Mouse (Mus musculus): ENCODE data around the gene Aurkaip1.

The Aurkaip1 gene

DNA sequence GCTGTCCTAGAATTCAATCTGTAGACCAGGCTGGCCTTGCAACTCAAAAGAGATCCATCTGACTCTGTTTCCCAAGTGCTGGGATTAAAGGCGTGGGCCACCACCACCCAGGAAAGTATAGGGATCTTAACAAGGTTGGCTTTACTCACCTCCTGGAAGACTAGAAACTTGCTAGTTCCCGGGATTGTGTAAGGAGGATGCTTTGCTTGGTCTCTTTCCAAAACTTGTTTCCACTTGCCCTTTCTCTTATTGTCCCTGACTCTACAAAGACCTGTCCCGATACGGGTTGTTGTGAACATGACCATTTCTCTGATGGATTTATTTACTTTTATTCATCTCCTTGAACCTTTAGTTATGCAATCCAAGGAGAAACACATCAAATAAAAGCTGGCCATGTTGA, 1.2 kb upstream of the Aurkaip1 start:
- DNase-seq (ENCODE audit: low read depth) = no peak

DNA sequence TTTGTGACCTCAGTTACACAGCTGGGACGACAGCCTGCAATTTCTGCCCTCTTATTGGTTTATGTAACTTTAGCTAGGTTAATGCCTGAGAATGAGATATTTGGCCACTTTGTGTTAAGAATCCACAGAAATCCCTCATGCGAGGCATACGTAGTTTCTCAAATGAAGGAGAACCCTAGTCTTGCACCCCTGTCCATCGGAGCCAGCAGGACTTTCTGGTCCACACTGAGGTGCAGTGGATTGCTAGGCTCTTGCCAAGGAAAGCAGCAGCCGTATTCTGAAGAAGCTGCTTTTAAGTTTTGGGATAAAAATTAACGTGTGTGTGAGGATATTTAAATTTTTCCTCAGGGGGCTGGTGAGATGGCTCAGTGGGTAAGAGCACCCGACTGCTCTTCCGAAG, 476 bp upstream of the Aurkaip1 start:
- DNase-seq (ENCODE audit: low read depth) = no peak

DNA sequence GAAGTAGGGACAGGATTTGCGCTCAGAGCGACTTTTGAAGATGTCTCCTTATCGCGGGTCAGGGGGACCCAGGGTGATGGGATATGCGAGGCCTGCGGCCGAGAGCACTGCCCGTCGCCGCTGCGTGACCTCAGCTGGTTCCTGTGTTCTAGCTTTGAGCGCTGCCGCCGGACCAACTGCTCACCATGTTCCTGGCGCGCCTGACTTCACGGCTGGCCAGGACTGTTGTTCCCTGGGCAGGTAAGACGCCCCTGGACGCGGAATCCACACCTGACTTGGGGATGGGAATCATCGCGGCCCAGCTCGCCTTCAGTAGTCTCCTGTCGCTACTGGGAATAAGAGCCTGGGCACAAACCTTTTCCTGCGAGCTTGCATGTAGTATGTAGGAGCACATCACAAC, 759 bp downstream of the Aurkaip1 start:
- DNase-seq (ENCODE audit: low read depth) = no peak

DNA sequence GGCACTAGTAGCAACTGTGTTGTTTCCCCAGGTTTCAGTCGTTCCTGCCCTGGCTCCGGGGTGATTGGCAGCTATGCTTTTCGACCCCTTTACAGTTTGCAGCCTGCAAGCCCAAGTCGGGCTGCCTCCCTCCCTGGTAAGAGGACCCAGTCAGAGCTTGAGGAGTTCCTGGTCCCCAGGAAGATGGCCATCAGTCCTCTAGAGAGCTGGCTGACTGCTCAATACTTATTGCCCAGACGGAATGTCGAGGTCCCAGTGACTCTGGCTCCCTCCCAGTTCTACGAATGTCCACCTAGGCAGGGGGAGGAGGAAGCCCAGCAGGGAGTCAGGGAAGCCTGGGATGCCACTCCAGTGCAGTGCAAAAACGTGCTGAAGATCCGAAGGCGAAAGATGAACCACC, 1.2 kb downstream of the Aurkaip1 start:
- DNase-seq (ENCODE audit: low read depth) = no peak

DNA sequence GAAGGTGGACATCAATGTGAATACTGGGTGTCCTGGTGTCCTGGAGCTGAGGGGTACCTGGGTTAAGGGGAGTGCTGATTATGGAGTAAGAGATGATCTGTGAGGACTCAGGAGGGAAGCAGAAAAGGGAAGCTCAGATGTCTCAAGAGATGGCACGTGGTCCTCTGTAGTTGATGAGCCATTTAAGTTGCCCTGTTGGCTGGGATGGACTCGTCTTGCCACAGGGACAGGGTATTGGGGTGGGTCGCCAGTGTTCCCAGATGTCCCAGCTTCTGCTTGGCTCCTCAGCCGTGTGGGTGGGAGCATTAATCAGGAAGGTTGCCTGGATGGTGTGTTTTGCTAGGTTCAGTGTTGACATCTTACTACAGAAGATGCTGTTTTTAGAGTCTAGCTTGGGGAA, 2.2 kb downstream of the Aurkaip1 start:
- DNase-seq (ENCODE audit: low read depth) = no peak

DNA sequence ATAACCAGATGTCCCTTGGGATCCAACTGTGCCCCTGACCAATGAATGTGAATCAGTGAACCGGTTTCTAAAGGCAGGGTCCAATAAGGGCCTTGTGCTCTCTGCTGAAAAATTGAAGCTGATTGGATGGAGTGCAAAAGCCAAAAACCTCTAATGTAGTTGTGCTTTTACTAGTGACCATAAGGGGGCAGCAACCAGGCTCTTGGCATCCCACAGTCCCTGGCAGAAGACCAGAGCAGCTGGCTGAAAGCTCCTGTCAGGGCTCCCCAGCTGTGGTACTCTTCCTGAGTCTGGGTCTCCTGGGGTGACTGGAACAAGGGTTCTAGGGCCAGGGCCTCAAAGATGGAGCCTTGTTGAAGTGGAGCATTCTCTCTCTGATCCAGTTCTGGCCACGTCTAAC, 2.8 kb downstream of the Aurkaip1 start:
- DNase-seq (ENCODE audit: low read depth) = peak; percentile 68

DNA sequence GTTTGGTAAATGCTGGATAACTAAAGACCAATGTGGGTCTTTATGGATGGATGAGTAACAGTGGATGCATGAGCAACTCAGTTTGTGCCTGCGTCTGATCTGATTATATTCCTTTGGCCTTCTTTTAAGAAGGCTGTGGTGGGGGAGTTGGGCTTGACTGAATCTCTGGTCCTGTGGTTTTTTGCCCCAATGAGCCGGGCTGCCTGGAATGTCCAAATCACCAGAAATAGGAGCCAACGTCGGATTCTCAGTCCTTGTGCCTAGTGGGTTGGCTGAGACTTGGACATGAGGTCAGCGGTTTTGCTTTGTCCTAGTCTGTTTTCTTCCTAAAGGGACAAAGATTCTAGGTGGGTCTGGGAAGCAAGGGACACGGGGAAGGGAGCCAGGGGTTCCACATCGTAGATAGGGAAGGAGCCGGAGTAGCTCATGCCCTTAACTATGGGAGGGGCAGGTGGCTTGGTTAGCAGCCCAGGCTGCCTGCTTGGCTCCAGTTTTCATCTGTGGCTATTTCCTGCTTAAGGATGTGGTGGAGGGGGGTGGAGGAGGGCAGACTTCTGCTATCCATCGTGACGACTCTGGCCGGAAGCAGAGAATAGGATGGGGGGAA, 6.4 kb downstream of the Aurkaip1 start:
- no peak for DNase-seq (ENCODE audit: low read depth)

DNA sequence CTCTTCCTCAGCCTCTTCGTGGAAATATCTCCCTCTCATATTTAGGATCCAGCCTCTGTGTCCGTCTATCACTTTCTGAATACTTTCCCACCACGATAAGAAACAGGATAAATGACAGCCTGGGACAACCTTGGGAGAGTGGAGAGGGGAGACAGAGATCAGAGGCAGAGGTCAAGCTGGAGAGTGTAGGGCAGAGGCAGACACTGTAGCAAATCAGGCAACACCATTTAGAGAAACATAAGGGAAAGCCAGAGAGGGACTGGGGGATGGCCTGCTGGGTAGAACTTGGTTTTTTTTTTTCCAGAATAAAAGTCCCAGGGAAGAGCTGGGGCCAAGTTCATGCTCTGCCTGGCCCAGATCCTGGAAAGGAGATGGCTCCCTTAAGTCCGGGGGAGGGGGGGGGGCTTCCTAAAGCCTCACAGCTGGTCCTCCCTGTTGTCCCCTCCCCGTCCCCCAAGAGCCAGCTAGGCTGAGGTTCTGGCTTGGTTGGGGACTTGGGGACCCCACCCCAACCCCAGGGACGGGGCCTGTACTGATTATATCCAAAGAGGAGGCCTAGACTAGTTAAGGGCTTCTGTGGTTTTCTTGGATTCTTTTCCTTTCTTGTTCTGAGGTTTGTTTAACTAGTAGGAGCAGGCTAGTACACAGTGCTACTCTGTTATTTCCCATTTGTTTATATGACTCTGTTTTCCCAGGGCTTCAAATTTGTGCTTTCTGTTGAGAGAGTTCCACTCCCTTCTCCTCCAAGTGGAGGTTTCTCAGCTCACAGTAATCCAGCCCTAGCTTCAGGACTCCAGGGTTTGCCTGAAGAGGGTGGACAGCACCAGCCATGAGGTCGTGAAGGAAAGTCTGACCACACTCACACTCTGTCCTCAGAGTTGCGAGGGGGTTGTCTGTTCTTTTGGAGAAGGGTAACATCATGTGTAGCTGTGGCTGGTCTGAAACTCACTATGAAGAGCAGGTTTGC, 7.4 kb downstream of the Aurkaip1 start:
- no peak for DNase-seq (ENCODE audit: low read depth)

DNA sequence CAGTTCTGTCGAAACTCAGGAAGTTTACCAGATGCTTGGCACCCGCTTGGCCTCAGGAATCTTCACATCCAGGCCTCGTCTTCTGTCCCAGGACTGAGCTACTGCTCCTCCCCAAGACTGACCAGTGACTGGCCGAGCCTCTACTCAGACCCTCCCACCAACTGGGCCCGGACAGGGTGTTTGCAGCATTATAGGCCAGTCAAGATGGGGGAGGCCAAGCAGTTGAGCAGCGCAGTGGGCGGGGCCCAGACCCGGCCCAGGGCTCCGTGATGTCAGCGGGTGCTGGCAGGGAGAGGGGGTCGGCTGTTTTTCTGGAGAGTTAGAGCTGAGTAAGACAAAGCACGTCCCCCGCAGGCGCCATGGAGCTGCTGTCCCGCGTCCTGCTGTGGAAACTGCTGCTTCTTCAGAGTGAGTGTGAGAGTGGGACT, 8.4 kb downstream of the Aurkaip1 start, which contains the start of gene Mxra8:
TSS of gene Mxra8 (plus strand) at position 198 of the 428 bp plus-strand sequence.
- no peak for DNase-seq (ENCODE audit: low read depth)

DNA sequence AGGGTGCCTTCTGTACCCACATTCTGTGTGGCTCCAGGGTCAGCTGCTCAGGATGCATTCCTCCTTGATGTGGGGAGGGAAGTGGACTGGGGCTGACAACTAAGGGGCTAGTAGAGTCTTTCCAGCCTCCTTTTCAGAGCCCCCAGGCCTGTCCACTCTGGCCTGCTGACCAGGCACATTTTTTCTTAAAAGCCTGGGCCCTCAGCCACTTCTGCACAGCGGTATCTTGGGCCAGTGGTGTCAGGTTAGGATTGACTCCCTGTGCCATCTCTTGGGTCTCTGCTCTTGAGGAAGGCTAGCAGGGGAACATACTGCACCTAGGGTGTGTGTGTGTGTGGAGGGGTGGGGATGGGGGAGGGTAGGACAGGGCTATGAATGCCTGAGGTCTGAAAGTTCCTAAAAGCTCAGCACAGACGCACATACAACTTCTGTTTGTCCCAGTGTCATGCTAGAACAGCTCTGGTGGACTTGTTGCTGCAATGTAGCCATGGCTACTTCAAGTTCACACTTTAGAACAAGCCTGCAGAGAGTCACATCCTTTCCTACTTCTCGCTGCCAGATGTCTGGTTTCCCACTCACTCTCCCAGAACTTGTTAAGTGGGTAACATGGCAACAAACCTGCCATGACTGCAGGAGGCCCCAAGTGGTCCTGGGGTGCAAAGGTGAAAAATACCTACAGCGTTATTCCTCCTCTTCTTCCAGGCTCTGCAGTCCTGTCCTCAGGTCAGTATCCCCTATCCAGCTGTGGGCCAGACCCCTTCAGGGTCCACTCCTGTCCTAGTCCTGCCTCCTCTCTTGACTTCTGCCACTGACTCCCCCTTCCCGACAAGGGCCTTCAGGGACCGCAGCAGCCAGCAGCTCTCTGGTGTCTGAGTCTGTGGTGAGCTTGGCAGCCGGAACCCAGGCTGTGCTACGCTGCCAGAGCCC, 9.3 kb downstream of the Aurkaip1 start:
- DNase-seq (ENCODE audit: low read depth) = no peak

DNA sequence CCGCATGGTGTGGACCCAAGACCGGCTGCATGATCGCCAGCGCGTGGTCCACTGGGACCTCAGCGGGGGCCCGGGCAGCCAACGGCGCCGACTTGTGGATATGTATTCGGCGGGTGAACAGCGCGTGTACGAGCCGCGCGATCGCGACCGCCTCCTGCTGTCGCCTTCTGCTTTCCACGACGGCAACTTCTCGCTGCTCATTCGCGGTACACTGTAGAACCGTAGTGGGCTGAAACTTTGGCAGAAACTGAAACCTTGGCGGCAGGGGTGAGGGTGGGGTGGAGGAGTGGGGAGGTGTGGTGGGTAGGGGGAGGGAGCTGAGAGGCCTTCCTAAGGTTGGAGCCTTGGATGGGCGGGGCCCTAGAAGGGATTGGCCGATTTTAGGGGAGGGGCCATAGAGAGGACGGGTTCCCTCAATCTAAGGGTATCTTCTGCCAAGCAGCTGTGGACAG, 10.0 kb downstream of the Aurkaip1 start:
- DNase-seq (ENCODE audit: low read depth) = peak; percentile 73

DNA sequence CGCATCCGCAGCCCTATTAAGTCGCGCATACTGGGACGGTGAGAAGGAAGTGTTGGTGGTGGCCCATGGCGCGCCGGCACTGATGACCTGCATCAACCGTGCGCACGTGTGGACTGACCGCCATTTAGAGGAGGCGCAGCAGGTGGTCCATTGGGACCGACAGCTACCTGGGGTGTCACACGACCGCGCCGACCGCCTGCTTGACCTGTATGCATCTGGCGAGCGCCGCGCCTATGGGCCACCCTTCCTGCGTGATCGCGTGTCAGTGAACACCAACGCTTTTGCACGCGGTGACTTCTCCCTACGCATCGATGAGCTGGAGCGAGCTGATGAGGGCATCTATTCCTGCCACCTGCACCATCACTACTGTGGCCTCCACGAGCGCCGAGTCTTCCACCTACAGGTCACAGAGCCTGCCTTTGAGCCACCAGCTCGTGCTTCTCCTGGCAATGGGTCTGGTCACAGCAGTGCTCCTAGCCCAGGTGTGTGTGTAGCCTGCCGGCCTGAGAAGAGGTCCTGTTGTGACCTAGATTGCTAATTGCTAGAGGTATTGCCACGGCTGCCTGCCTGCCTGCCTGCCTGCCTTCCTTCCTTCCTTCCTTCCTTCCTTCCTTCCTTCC, 10.7 kb downstream of the Aurkaip1 start:
- no peak for DNase-seq (ENCODE audit: low read depth)

DNA sequence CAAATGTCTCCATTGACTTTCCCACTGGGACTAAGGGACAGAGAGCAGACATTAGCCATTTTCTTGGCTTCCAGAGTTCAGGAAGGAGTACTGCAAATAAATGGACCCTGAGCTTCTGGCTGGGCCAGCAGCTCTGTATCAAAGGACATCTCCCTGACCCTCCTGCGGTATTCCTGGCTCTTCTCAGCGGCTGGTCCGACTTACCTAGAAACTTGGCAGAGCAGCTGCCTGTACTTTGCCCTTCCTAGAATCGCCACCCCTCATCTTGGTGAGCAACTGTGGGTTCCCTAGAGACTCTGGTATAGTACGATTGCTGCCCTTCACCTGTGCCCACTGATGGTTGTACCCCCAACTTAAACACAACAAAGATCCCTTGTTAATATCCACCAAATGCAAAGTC, 12.2 kb downstream of the Aurkaip1 start:
- no peak for DNase-seq (ENCODE audit: low read depth)

DNA sequence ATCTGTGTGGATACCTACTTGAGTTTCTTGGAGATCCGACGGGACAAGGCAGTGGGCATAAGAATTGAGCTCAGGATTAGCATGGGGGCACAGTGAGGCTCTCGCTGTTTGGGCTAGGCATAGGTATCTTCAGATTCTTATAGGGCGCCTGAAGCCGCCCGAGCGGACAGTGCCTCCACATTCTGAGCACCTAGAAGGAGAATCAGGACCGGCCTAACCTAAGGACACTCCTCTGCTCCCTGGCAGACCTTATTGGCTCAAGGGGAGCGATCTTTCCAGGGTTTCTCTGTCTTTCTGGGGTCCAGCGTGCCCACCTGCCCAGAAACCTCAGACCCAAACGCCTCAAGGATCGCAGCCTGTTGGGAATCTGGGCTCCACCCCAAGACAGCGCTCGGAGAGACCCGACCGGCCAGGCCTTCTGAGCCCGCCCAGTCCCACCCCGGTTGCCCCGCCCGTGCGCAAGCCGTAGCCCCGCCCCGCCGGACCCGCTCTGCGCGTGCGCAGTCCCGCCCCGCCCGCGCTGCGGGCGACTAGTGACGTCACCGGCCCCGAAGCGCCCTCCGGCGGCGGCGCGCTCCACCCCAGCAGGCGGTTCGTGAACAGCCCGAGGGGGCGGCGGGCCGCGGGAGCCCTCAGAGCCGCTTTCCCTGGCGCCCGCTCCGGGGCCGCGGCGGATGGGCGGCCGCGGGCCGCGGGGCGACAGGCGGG, 16.0 kb downstream of the Aurkaip1 start, which contains the start of gene Dvl1:
TSS of gene Dvl1 (plus strand) at position 532 of the 708 bp plus-strand sequence.
- DNase-seq (ENCODE audit: low read depth) = no peak

DNA sequence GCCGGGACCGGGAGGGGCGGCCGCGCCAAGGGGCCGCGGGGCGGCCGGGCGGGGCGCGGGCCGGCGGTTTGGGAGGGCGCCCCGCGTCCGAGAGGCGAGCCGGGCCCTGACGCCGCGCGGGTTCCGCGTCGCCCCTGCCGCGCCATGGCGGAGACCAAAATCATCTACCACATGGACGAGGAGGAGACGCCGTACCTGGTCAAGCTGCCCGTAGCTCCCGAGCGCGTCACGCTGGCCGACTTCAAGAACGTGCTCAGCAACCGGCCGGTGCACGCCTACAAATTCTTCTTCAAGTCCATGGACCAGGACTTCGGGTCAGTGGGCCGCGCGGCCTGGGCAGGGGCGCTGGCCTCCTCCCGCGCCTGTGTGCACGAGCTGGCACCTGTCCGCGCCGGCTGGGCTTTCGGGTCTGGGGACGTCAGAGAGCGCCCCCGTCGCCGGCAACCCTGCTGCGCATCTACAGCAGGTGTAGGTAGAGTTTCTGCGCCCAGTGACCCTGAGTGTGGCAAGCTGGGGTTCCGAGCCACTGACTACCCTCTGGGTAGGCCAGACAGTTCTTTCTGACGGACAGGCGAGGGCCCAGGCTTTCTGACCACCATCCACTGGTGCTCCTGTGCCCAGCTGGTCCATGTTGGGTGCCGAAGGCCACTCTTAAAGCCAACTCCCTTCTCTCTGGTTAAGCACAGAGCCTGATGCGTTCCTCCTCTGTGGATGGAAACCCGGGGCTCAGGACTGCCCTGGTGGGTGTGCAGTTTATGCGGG, 16.7 kb downstream of the Aurkaip1 start:
- DNase-seq (ENCODE audit: low read depth) = no peak

DNA sequence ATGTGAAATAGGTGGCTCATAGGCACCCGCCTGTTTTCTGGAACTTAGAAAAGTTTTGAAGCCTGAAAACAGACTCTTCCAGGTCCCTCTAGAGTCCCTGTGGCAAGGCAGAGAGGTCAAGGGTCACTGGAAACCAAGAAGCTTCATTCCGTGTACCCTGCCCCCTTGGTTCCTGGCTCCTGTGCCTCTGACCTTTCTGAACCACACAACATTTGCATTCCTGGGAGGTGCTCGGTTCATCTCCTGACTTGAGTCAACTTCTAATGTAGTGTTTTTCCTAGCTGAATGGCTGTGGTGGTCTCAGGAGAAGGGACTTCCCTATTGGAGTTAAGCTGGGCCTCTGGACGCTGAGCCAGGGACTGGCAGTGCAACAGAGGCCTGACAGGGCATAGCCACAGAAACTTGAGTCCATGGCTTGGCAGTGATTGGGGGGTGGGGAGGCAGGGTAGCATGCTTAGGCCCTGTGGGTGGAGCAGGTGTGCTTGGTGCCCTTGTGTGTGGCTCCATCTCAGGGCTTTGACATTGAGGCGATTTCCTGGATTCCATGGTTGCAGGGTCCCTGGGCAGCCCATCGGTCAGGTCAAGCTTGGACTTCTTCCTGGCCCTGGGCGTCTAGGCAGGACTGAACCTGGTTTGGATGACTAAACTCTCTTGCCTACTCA, 17.5 kb downstream of the Aurkaip1 start:
- DNase-seq (ENCODE audit: low read depth) = no peak

DNA sequence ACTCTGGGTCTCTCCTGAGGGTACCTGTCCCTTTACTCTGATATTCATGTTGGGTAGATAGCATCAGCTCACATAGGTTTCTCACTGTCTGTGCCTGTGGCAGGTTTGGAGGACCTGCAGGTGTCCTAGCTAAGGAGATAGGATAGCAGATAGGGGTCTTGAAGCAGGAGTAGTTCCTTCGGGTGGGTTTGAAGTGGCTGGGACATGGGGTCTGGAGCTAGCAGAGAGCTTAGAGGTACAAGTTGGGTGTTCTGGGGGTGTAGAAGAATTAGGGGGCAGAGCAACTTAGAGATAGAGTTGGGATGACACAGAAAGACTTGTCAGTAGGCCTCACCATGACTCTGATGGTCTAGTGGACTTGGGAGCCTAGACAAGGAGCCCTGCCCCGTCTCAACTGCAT, 18.3 kb downstream of the Aurkaip1 start:
- DNase-seq (ENCODE audit: low read depth) = no peak

DNA sequence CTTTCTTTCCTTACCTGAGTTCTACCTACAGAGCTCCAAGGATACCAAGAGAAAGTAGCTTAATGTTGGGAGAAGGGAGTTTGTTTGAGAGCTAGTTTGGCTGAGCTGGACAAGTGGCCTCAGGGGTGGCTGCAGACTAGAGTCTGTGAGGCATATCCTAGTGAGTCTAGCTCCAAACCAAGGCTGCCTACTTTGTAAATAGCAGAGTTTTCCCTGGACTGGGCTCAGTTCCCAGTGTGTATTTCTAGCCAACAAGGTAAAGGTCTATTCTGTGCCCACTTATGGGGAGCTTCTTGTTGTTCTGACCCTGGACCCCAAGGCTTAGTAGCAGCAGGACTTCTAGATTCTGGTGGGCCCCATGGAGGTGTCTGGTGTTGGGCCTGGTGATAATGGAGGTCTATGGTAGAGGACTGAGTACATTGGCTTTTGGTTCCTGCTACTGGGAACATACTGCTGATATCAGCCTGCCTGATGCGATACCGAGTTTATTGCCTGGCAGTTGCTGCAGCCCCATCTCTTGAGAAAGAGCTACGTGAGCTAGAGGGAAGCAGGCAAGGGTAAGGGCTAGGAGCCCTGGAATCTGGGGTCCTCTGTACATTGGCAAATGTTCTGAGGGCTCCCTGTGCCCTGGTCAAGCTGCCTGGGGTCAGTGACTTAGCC, 18.9 kb downstream of the Aurkaip1 start:
- no peak for DNase-seq (ENCODE audit: low read depth)

DNA sequence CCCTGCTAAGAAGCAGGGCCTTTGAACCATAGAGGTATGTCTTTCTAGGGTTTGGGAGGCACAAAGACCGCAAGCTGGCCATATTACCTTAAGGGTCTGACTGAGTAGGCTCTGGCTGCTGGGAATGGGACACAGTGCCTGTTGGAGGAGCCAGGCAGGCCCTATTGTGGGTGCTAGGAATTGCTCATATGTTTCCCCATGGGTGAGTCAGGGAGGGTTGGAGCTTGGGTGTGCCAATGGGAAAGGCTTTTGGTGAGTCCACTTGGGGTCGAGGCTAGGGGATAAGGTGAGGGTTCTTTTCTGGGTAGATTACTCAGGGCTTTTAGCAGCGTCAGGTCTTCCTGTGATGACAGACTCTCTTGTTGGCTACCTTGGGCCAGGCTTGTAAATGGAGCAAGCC, 20.3 kb downstream of the Aurkaip1 start:
- no peak for DNase-seq (ENCODE audit: low read depth)

Measured in c-Kit-positive CD71-positive TER-119-negative erythroid progenitor cells, embryonic 14.5 days (primary cell).